Mouse (Mus musculus) forebrain, embryonic 15.5 days (tissue): ENCODE measurements around the gene Hsf2bp. TPM values are rescaled to one million over a fixed set of nuclear protein-coding genes. Genes with fewer than 3 reads are reported as not detected.

ENCODE experiments used
- ATAC-seq: fragments of 200-750 bp; cut with Nextera tagmentation; replicated peaks from 2 replicates; pipeline ENCODE4 v1.8.0; 2017; ENCODE audit warnings: mild to moderate bottlenecking, moderate TSS enrichment, moderate library complexity
- H3K27ac ChIP-seq: fragments of 300-500 bp; sonication (generic); replicated peaks from 2 replicates; pipeline ENCODE4 v1.5.1; 2015; ENCODE audit warnings: mild to moderate bottlenecking, inconsistent platforms
- H3K27me3 ChIP-seq: fragments of 300-500 bp; sonication (generic); 2 replicates; pipeline ENCODE4 v1.6.1; 2015; ENCODE audit warnings: inconsistent platforms
- H3K36me3 ChIP-seq: fragments of 300-500 bp; sonication (generic); 2 replicates; pipeline ENCODE4 v1.6.1; 2015; ENCODE audit warnings: mild to moderate bottlenecking, inconsistent platforms
- H3K4me1 ChIP-seq: fragments of 300-500 bp; sonication (generic); 2 replicates; pipeline ENCODE4 v1.6.1; 2015; ENCODE audit warnings: inconsistent platforms
- H3K4me2 ChIP-seq: fragments of 300-500 bp; sonication (generic); replicated peaks from 2 replicates; pipeline ENCODE4 v1.6.1; 2015; ENCODE audit warnings: mild to moderate bottlenecking, inconsistent platforms
- H3K4me3 ChIP-seq: fragments of 300-500 bp; sonication (generic); 2 replicates; pipeline ENCODE4 v1.5.1; 2015; ENCODE audit warnings: mild to moderate bottlenecking, inconsistent platforms
- H3K9ac ChIP-seq: fragments of 300-500 bp; sonication (generic); replicated peaks from 2 replicates; pipeline ENCODE4 v1.6.1; 2015; ENCODE audit warnings: mild to moderate bottlenecking, inconsistent platforms
- H3K9me3 ChIP-seq: fragments of 300-500 bp; sonication (generic); 2 replicates; pipeline ENCODE4 v1.6.1; 2016; ENCODE audit warnings: inconsistent platforms
- WGBS: fragments of 180-500 bp; shearing (Covaris S2); methylation state at CpG from one replicate; pipeline ENCODE4 v1.1.7; 2015; ENCODE audit warnings: mixed read lengths; 5-methylcytosine and 5-hydroxymethylcytosine counted together
- polyA plus RNA-seq: library from polyadenylated mRNA; unstranded; fragments of >200 nt; fragmentation: Nextera tagmentation; extraction: Ambion mirVana; gene quantifications from 2 replicates; pipeline ENCODE4 v1.2.1, GENCODE M21; 2015

Gene Hsf2bp
- polyA plus RNA-seq, 1 experiment from 2014 or later: 0.84 TPM

GRCm38 (mm10) chr17:32027666-32028065 is 8.5 kb downstream of the Hsf2bp start:
- 33% methylated on average over 3 of the region's 3 CpGs for WGBS
- no peak overlapping the region for H3K4me3 ChIP-seq
- no peaks in the 10 kb centered on the region for H3K36me3 ChIP-seq
- no peak overlapping the region for H3K9ac ChIP-seq
- H3K9me3 ChIP-seq: no peaks in the 10 kb centered on the region
- peaks cover 8% of the 10 kb centered on the region; the same call in 1 of the 2 replicates for H3K4me1 ChIP-seq
- H3K27me3 ChIP-seq: no peaks in the 10 kb centered on the region
- H3K27ac ChIP-seq: no peak overlapping the region
- H3K4me2 ChIP-seq: no peak overlapping the region
- 0 out of 2 replicates have a peak, but pooled peaks have one; percentile 26 for ATAC-seq

- no peaks in the 10 kb centered on the region for H3K36me3 ChIP-seq
- no peaks in the 10 kb centered on the region for H3K27me3 ChIP-seq
- no peaks in the 10 kb centered on the region for H3K9me3 ChIP-seq
- ATAC-seq: 0 out of 2 replicates have a peak, but pooled peaks have one; percentile 69
- WGBS: 10% methylated on average over 2 of the region's 2 CpGs
- H3K27ac ChIP-seq: no peak overlapping the region
- peaks cover 10% of the 10 kb centered on the region; the same call in 1 of the 2 replicates for H3K4me1 ChIP-seq
- no peak overlapping the region for H3K4me3 ChIP-seq
- H3K4me2 ChIP-seq: no peak overlapping the region
- H3K9ac ChIP-seq: no peak overlapping the region
These were observed 10.8 kb downstream of the Hsf2bp start for GRCm38 (mm10) chr17:32025386-32025785.

- no peak overlapping the region for H3K9ac ChIP-seq
- peaks cover 10% of the 10 kb centered on the region; the same call in 1 of the 2 replicates for H3K4me1 ChIP-seq
- no peak overlapping the region for H3K4me2 ChIP-seq
- 76% methylated on average over 5 of the region's 5 CpGs for WGBS
- no peaks in the 10 kb centered on the region for H3K36me3 ChIP-seq
- ATAC-seq: no peak
- H3K4me3 ChIP-seq: no peak overlapping the region
- H3K9me3 ChIP-seq: no peaks in the 10 kb centered on the region
- H3K27me3 ChIP-seq: no peaks in the 10 kb centered on the region
- H3K27ac ChIP-seq: no peak overlapping the region; the same call in 1 of the 2 replicates
These were observed 11.5 kb downstream of the Hsf2bp start for GRCm38 (mm10) chr17:32024671-32025073.

- H3K4me2 ChIP-seq: no peak overlapping the region
- H3K36me3 ChIP-seq: no peaks in the 10 kb centered on the region
- no peaks in the 10 kb centered on the region for H3K27me3 ChIP-seq
- H3K4me3 ChIP-seq: no peak overlapping the region
- peaks cover 10% of the 10 kb centered on the region; the same call in 1 of the 2 replicates for H3K4me1 ChIP-seq
- WGBS: 68% methylated on average over 8 of the region's 8 CpGs
- no peaks in the 10 kb centered on the region for H3K9me3 ChIP-seq
- no peak overlapping the region for H3K9ac ChIP-seq
- peak overlapping the region; percentile 63; the same call in 1 of the 2 replicates for H3K27ac ChIP-seq
- 0 out of 2 replicates have a peak, but pooled peaks have one; percentile 48 for ATAC-seq
These were observed 13.1 kb downstream of the Hsf2bp start for GRCm38 (mm10) chr17:32023088-32023487.

GRCm38 (mm10) chr17:32022551-32022950 is 13.6 kb downstream of the Hsf2bp start:
- ATAC-seq: no peak

GRCm38 (mm10) chr17:32021981-32022380 is 14.2 kb downstream of the Hsf2bp start:
- no peak for ATAC-seq
- Histone ChIP-seq H3K9ac (no peak overlapping the region), H3K36me3 (no peaks in the 10 kb centered on the region), H3K4me3 (no peak overlapping the region), H3K27ac (no peak overlapping the region), H3K9me3 (no peaks in the 10 kb centered on the region), H3K4me2 (no peak overlapping the region), H3K4me1 (peaks cover 6% of the 10 kb centered on the region; the same call in 1 of the 2 replicates), H3K27me3 (no peaks in the 10 kb centered on the region)
- 92% methylated on average over 3 of the region's 3 CpGs for WGBS

More at GRCm38 (mm10) chr17:32022551-32022950, 13.6 kb downstream of the Hsf2bp start:
- no peaks in the 10 kb centered on the region for H3K27me3 ChIP-seq
- H3K36me3 ChIP-seq: no peaks in the 10 kb centered on the region
- no peaks in the 10 kb centered on the region for H3K9me3 ChIP-seq
- H3K4me3 ChIP-seq: no peak overlapping the region
- H3K4me1 ChIP-seq: peaks cover 9% of the 10 kb centered on the region; the same call in 1 of the 2 replicates
- H3K27ac ChIP-seq: peak overlapping the region; percentile 63
- WGBS: 79% methylated on average over 6 of the region's 6 CpGs
- H3K4me2 ChIP-seq: no peak overlapping the region
- no peak overlapping the region for H3K9ac ChIP-seq

GRCm38 (mm10) chr17:32018127-32018894 is 17.8 kb downstream of the Hsf2bp start:
- H3K36me3 ChIP-seq: no peaks in the 10 kb centered on the region
- no peak for ATAC-seq
- 80% methylated on average over 5 of the region's 5 CpGs for WGBS
- 0 out of 2 replicates have a peak, but pooled peaks cover 5% of the 10 kb centered on the region for H3K4me1 ChIP-seq
- H3K4me2 ChIP-seq: no peak overlapping the region
- H3K9me3 ChIP-seq: no peaks in the 10 kb centered on the region
- no peak overlapping the region for H3K9ac ChIP-seq
- H3K4me3 ChIP-seq: no peak overlapping the region
- no peaks in the 10 kb centered on the region for H3K27me3 ChIP-seq
- no peak overlapping the region for H3K27ac ChIP-seq

GRCm38 (mm10) chr17:32016481-32016880 is 19.7 kb downstream of the Hsf2bp start:
- Histone ChIP-seq H3K36me3 (no peaks in the 10 kb centered on the region), H3K4me3 (no peak overlapping the region), H3K27ac (no peak overlapping the region), H3K4me2 (no peak overlapping the region), H3K9me3 (no peaks in the 10 kb centered on the region), H3K9ac (no peak overlapping the region), H3K4me1 (peaks cover 8% of the 10 kb centered on the region; the same call in 1 of the 2 replicates), H3K27me3 (no peaks in the 10 kb centered on the region)
- ATAC-seq: no peak
- WGBS: 82% methylated on average over 8 of the region's 8 CpGs

GRCm38 (mm10) chr17:32013659-32014058 is 22.5 kb downstream of the Hsf2bp start:
- Histone ChIP-seq H3K4me1 (peaks cover 8% of the 10 kb centered on the region; the same call in 1 of the 2 replicates), H3K4me2 (no peak overlapping the region), H3K36me3 (no peaks in the 10 kb centered on the region), H3K4me3 (no peak overlapping the region), H3K27ac (no peak overlapping the region), H3K9me3 (no peaks in the 10 kb centered on the region), H3K27me3 (no peaks in the 10 kb centered on the region), H3K9ac (no peak overlapping the region)
- ATAC-seq: no peak

GRCm38 (mm10) chr17:32012254-32012653 is 23.9 kb downstream of the Hsf2bp start:
- H3K4me1 ChIP-seq: peaks cover 8% of the 10 kb centered on the region; the same call in 1 of the 2 replicates
- no peak overlapping the region for H3K4me2 ChIP-seq
- H3K27me3 ChIP-seq: no peaks in the 10 kb centered on the region
- no peak overlapping the region for H3K4me3 ChIP-seq
- H3K9me3 ChIP-seq: no peaks in the 10 kb centered on the region
- 59% methylated on average over 3 of the region's 3 CpGs for WGBS
- no peak for ATAC-seq
- H3K27ac ChIP-seq: no peak overlapping the region
- H3K9ac ChIP-seq: no peak overlapping the region
- no peaks in the 10 kb centered on the region for H3K36me3 ChIP-seq

- no peaks in the 10 kb centered on the region for H3K27me3 ChIP-seq
- no peak for ATAC-seq
- WGBS: 85% methylated on average over 6 of the region's 6 CpGs
- H3K4me3 ChIP-seq: no peak overlapping the region
- H3K36me3 ChIP-seq: no peaks in the 10 kb centered on the region
- H3K9ac ChIP-seq: no peak overlapping the region
- H3K9me3 ChIP-seq: no peaks in the 10 kb centered on the region
- peaks cover 8% of the 10 kb centered on the region; the same call in 1 of the 2 replicates for H3K4me1 ChIP-seq
- no peak overlapping the region for H3K4me2 ChIP-seq
- H3K27ac ChIP-seq: no peak overlapping the region
These were observed 24.5 kb downstream of the Hsf2bp start for GRCm38 (mm10) chr17:32011694-32012093.

GRCm38 (mm10) chr17:32006800-32007199 is 29.3 kb downstream of the Hsf2bp start:
- no peaks in the 10 kb centered on the region for H3K36me3 ChIP-seq
- WGBS: 90% methylated on average over 5 of the region's 5 CpGs
- no peaks in the 10 kb centered on the region for H3K4me1 ChIP-seq
- no peaks in the 10 kb centered on the region for H3K9me3 ChIP-seq
- no peaks in the 10 kb centered on the region for H3K27me3 ChIP-seq
- no peak overlapping the region for H3K9ac ChIP-seq
- ATAC-seq: no peak
- no peak overlapping the region for H3K27ac ChIP-seq
- H3K4me3 ChIP-seq: no peak overlapping the region
- H3K4me2 ChIP-seq: no peak overlapping the region
